Mouse (Mus musculus) erythroblast, embryonic 14.5 days (primary cell): ENCODE data around the gene Lrrc59.

Source experiments
- GATA1 ChIP-seq: IDR thresholded peaks from 2 replicates; pipeline ENCODE4 v1.6.1; 2012; ENCODE audit warnings: low read length, inconsistent platforms, mixed read lengths
- TAL1 ChIP-seq: IDR thresholded peaks from 3 replicates; pipeline ENCODE4 v1.6.1; 2012; ENCODE audit warnings: low read length, inconsistent platforms, mixed read lengths

GRCm38 (mm10) chr11:94632988-94633387 lies 3.4 kb downstream of the Lrrc59 start:
- TF ChIP-seq GATA1 (no peak), TAL1 (no peak)
